Mouse (Mus musculus) lung, adult 2 months (tissue): ENCODE data around the gene Snupn. TPM values are rescaled to one million over a fixed set of nuclear protein-coding genes. Genes with fewer than 3 reads are reported as not detected.
"Not testable (repeated sequence)": the region's sequence is repeated elsewhere in the genome, so short reads cannot be mapped to it uniquely, and the experiment has no call there.

Source experiments
- DNase-seq: peaks from one replicate; pipeline ENCODE4 v3.0.0; 2022
- H3K4me1 ChIP-seq: fragments of 200-500 bp; 2 replicates; pipeline ENCODE4 v1.6.1; 2011; ENCODE audit warnings: low read length; ENCODE audit not compliant: control insufficient read depth, insufficient read depth
- H3K4me3 ChIP-seq: fragments of 200-500 bp; replicated peaks from 2 replicates; pipeline ENCODE3; 2011; ENCODE audit warnings: low read depth, mild to moderate bottlenecking, control low read depth, low read length; ENCODE audit errors: extremely low read depth
- CTCF ChIP-seq: fragments of 200-500 bp; IDR thresholded peaks from 2 replicates; pipeline ENCODE4 v1.5.1; 2011; ENCODE audit warnings: mild to moderate bottlenecking, low read length, control low read depth; ENCODE audit not compliant: insufficient read depth
- POLR2A ChIP-seq: fragments of 200-500 bp; IDR thresholded peaks from 2 replicates; pipeline ENCODE4 v1.6.1; 2011; ENCODE audit warnings: low read depth, mild to moderate bottlenecking, control low read depth, low read length, borderline replicate concordance; ENCODE audit errors: extremely low read depth
- WGBS: fragments of 180-500 bp; shearing (Covaris S2); methylation state at CpG from one replicate; pipeline ENCODE4 v1.1.7; 2018; 5-methylcytosine and 5-hydroxymethylcytosine counted together
- polyA plus RNA-seq: library from polyadenylated mRNA; depleted of rRNA; stranded (reverse); fragments of >200 nt; gene quantifications from 2 replicates; pipeline ENCODE4 v1.2.3, GENCODE M21; 2012; rRNA removed

Gene Snupn
- polyA plus RNA-seq, result 3.8 and 5.0 TPM in 2 replicates

DNA sequence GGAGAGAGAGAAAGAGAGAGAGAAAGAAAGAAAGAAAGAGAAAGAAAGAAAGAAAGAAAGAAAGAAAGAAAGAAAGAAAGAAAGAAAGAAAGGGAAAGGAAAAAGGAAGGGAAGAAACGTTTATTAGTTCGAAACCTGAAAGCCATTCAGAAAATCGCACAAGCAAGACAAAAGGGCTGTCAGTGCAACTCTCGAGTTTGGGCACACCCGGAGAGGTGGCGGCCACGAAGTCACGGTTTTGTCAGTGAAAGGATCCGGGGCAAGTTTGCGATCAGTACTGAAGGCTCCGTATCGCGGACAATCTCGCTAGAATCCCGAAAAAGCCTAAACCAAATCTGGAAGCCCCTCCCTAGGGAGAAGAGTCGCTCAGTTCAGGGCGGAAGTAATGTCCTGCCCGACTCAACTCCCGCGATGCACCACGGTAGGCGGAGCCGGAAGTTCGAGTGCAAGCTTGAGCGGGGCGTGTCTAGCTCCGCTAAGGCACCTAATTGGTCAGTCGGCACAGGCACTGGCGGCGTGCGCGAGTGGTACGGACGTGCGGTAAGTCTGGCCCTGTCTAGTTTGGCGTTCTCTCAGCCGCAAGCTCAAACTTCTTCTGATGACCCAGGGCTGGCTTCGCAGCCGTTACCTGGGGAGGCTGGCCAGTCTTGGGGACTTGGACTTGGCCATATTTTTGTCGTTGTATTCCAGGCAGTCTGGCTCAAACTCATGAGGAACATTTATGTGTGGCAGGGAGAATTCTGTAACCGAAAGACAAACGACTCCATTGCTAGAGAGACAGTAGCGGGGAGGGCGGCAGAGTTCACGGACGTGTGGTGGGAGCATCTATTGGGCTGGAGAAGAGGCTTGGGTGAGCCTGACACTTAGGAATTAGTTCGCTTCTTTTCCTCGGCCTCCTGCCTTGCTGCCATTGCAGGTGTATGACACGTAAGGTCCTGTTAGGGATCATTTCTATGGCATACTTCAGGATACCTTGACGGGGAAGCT, at the start of gene Snupn:
Snupn (plus strand) TSS at position 465 of the 987 bp plus-strand sequence.
- Histone ChIP-seq H3K4me3 (peak within 1 kb of the TSS; percentile 100), H3K4me1 (peaks cover 6% of the 10 kb centered on the region)
- TF ChIP-seq POLR2A, result peak; percentile 92; the same call in 1 of the 2 replicates
- no peak for TF ChIP-seq CTCF
- under 1% methylated on average over 50 of the region's 50 CpGs for WGBS
- DNase-seq, result peak; percentile 96

DNA sequence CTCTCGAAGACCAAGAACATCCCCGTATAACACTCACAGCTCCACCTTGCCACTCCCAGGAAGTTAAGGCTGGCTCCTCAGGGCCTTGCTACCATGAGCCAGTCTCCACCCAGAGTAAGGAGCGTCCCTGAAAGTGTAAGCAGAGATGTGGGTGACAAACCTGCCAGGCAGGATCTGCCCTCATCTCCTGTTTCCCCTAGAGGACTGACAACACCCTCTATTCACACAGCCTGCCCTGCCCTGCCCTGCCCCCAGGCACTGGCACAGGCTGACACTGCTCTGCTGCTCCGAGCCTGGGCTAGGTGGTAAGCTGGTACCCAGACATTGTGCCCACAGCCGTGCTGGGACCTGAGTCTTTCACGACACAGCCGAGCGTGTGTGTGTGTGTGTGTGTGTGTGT, 49.5 kb upstream of the Snupn start:
- WGBS, result 20% methylated on average over 8 of the region's 8 CpGs
- Histone ChIP-seq H3K4me1 (peaks cover 9% of the 10 kb centered on the region; the same call in 1 of the 2 replicates), H3K4me3 (no peak overlapping the region)
- no peak for DNase-seq
- TF ChIP-seq POLR2A (no peak), CTCF (no peak)

DNA sequence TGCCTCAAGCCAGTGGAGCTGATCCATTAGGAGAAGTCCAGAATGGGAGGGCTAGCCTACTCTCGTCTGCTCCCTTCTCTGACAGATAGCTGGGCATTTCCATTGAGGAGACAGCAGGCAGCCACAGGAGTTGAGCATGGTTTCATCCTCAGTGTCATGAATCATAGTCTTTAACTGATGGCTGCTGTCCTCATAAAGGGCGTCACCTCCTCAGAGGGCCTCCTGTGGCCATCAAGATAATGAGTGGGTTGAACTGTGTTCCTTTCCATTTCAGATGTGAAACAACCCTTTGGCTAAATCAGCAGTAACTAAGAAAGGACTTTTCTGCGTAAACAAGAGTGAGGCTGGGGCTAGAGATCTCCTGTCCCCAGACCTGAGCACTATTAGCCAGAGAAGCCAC, 47.0 kb upstream of the Snupn start:
- peaks cover 9% of the 10 kb centered on the region; the same call in 1 of the 2 replicates for H3K4me1 ChIP-seq
- no peak for TF ChIP-seq POLR2A
- TF ChIP-seq CTCF, result no peak
- WGBS, result 94% methylated on average over 3 of the region's 3 CpGs
- no peak overlapping the region for H3K4me3 ChIP-seq
- DNase-seq, result no peak

DNA sequence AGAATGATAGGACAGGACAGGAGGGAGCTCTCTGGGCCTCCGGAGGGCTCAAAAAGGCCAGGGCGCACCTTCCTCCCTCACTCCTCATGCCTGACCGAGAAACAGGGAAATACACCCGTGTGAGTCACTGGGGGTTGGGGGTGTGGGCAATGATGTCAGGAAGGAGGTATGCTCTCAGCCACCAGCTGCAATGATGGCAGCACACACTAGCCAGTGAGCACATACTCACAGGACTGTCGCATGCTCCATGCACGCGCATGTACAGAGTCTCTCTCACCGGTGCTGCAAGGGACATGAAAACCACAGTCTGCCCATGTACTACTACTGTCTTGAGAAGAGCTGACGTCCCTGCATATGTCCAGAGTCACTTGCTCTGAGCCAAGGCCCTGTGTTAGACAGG, 43.1 kb upstream of the Snupn start:
- H3K4me1 ChIP-seq, result no peaks in the 10 kb centered on the region
- no peak overlapping the region for H3K4me3 ChIP-seq
- no peak for TF ChIP-seq CTCF
- TF ChIP-seq POLR2A, result no peak
- DNase-seq, result no peak
- 61% methylated on average over 9 of the region's 9 CpGs for WGBS

DNA sequence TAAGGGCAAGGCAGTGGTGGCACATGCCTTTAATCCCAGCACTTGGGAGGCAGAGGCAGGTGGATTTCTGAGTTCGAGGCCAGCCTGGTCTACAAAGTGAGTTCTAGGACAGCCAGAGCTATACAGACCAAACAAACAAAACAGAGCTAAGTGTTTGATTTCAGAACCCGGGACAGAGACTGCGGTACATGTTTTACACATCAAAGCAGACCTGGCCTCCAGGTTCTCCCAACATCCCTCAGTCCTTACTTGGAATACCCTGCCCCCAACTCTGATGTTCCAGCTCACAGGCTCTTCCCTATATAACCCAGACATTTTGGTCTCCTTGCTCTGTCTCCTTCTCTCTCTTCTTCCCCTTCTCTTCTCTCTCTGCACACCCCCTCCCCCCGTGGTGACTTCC, 40.7 kb upstream of the Snupn start:
- H3K4me3 ChIP-seq, DNase-seq, H3K4me1 ChIP-seq: not testable (repeated sequence)
- WGBS, result 43% methylated on average over 4 of the region's 4 CpGs

DNA sequence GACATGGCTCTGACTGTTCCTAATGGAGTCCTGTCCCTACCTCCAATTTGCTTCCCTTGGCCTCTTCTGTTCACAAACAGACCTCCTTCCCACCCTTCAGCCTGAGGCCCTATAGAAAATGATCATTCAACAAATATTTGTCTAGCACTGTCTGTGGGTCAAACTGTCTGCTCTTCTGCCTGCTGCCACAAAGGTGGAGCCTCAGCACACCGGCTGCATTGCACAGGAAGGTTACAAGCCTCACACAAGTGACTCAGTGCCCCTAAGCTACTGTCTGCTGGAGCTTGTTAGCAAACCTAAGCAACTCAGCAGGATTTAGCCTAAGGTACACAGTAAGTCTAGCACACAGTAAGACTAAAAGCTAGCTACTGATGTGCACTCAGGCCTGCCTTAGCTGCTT, 39.7 kb upstream of the Snupn start:
- WGBS, result 35% methylated on average over 1 of the region's 1 CpGs
- no peak for DNase-seq
- TF ChIP-seq CTCF, result no peak
- TF ChIP-seq POLR2A, result no peak
- H3K4me3 ChIP-seq, result no peak overlapping the region
- no peaks in the 10 kb centered on the region for H3K4me1 ChIP-seq

DNA sequence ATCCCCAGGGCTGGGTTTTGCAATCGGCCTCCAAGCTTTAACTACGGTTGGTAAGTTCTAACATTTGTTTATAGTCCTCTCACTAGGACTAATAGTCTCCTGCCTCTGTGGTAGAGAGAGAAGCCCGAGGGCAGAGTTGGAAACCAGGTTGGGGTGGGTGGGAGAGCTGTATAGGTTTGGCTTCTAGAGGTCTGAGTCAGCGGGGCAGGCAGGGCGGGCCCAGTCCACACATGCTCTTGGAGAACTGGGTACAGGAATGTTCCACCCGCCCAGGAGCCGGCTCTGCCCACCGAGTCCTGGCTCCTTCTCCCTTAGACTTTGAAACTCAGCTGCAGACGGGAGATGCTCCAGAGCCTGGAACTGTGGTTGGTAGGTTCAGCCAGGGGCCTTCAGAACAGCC, 36.7 kb upstream of the Snupn start:
- WGBS, result 80% methylated on average over 9 of the region's 9 CpGs
- no peak for TF ChIP-seq POLR2A
- TF ChIP-seq CTCF, result no peak
- no peaks in the 10 kb centered on the region for H3K4me1 ChIP-seq
- DNase-seq, result no peak
- H3K4me3 ChIP-seq, result no peak overlapping the region

DNA sequence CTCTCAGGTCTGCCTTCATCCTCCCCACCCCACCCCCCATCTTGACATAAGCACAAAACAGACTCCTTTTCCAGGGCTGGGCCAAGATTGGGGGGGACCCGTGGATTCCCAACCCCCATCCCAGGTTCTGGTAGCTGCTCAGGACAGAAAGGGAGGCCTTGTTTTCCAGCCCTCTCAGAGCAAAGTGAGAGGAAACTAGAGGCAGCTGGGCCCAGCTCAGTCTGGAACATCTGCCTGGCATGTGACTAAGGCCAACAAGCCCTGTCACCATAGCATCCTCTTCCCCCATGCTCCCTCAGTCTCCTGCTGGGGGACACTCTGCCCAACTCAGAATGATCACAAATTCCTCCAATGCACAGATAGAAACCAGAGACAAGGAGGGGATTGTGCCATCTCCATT, 35.6 kb upstream of the Snupn start:
- Histone ChIP-seq H3K4me1 (no peaks in the 10 kb centered on the region), H3K4me3 (no peak overlapping the region)
- 64% methylated on average over 1 of the region's 1 CpGs for WGBS
- no peak for DNase-seq
- no peak for TF ChIP-seq CTCF
- TF ChIP-seq POLR2A, result no peak

DNA sequence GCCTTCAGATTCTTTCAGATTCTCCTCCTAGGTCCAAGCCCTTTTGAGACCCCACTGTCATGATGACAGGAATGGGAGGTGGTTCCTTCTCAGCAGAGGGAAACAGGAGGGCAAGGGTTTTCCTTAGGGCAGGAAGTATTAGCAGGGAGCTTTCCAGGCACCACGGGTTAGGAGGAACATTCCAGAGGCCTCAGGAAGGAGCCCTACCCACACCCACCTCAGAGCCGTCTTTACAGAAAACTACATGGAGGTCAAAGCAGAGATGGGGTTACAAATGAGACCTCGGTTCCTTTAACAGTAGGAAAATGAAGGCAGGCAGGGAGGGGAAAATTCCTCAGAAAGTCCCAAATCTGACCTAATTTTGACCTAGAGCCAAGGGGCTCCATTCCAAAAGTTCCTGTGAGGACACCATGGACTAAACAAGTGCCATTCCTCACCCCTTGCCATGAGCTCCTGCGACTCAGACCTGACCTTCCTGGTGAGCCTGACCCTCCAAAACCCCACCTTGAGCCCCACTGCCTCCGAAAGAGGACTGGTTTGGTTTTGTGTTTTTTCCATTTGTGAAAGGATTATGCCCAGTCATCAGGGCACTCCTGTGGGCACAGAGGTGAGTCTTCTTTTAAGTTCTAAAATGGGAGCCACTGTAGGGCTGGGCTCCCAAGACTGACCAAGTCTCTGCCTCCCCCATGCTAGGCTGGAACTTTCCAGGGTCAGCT, 34.8 kb upstream of the Snupn start:
- no peak for DNase-seq
- TF ChIP-seq POLR2A, result no peak
- TF ChIP-seq CTCF, result no peak
- WGBS, result 36% methylated on average over 5 of the region's 5 CpGs

More for the DNA sequence above, 34.8 kb upstream of the Snupn start:
- H3K4me3 ChIP-seq, result no peak overlapping the region
- H3K4me1 ChIP-seq, result no peaks in the 10 kb centered on the region
